In genomic region chr10:40446630-40447029, GRCm38 (mm10) we compare ENCODE assay signal across 13 mouse cellular contexts.
DNase-seq lines count a peak whose midpoint lies in the region; ATAC-seq and TF ChIP-seq lines count a peak whose summit lies in the region.
"Had no signal": no experiment of that assay in that cellular context is flagged by ENCODE, and none has a peak within 500 bp of the region (broad histone marks: within the 10 kb centered on the region; RNA-seq: fewer than 3 reads in every experiment).

No protein-coding gene starts in this region.

- no peak for TF ChIP-seq EP300 in stomach, postnatal 0 days (optimal IDR thresholded peaks at IDR 0.05)

- H3K4me3 ChIP-seq in hindbrain, embryonic 15.5 days, result no peak overlapping the region
- no peak overlapping the region for H3K4me3 ChIP-seq in hindbrain, embryonic 10.5 days
- no peak overlapping the region for H3K4me3 ChIP-seq in stomach, embryonic 16.5 days (replicated peaks; ENCODE audit: low read length)
- no peak overlapping the region for H3K4me3 ChIP-seq in stomach, postnatal 0 days (ENCODE audit: low read depth, low read length)
- H3K4me3 ChIP-seq in hindbrain, embryonic 16.5 days (ENCODE audit: low read length), result no peak overlapping the region
- H3K4me3 ChIP-seq: embryonic facial prominence, embryonic 12.5 days; heart, embryonic 12.5 days; stomach, embryonic 15.5 days had no signal

- no peak overlapping the region for H3K4me2 ChIP-seq in hindbrain, embryonic 15.5 days
- H3K4me2 ChIP-seq in stomach, embryonic 16.5 days (ENCODE audit: low read depth, low read length), result no peak overlapping the region
- no peak overlapping the region for H3K4me2 ChIP-seq in stomach, postnatal 0 days (replicated peaks; ENCODE audit: low read depth)
- no peak overlapping the region for H3K4me2 ChIP-seq in hindbrain, embryonic 16.5 days (ENCODE audit: low read length)
- H3K4me2 ChIP-seq: embryonic facial prominence, embryonic 12.5 days; heart, embryonic 12.5 days; stomach, embryonic 15.5 days had no signal

- no peak for DNase-seq in hindbrain, embryonic 10.5 days (ENCODE audit: low spot score)
- no peak for DNase-seq in stomach, postnatal 0 days (ENCODE audit: low spot score)
- DNase-seq in lung, postnatal 25 days (ENCODE audit: low spot score), result no peak
- DNase-seq: kidney, adult 2 months; lung, postnatal 14 days; right cerebral cortex, postnatal 14 days had no signal

- no peak for ATAC-seq in hindbrain, embryonic 15.5 days (ENCODE audit: low FRiP score, low read depth)
- ATAC-seq in stomach, embryonic 16.5 days (ENCODE audit: insufficient read depth, low FRiP score), result no peak
- ATAC-seq in stomach, postnatal 0 days (ENCODE audit: low FRiP score, low TSS enrichment), result no peak
- ATAC-seq in hindbrain, embryonic 16.5 days, result peak; percentile 80
- no peak for ATAC-seq in megakaryocyte-erythroid progenitor cell, adult 5-6 weeks (replicated peaks; ENCODE audit: low FRiP score, low TSS enrichment, poor library complexity, severe bottlenecking)

- no peaks in the 10 kb centered on the region for H3K27me3 ChIP-seq in hindbrain, embryonic 15.5 days
- H3K27me3 ChIP-seq in hindbrain, embryonic 10.5 days (ENCODE audit: insufficient read depth, poor library complexity, severe bottlenecking), result no peaks in the 10 kb centered on the region
- no peaks in the 10 kb centered on the region for H3K27me3 ChIP-seq in stomach, embryonic 16.5 days (ENCODE audit: control insufficient read depth, insufficient read depth, low read length)
- no peaks in the 10 kb centered on the region for H3K27me3 ChIP-seq in stomach, postnatal 0 days (ENCODE audit: control insufficient read depth, insufficient read depth, low read length)
- no peaks in the 10 kb centered on the region for H3K27me3 ChIP-seq in hindbrain, embryonic 16.5 days (replicated peaks; ENCODE audit: control insufficient read depth, insufficient read depth, low read length)
- H3K27me3 ChIP-seq: embryonic facial prominence, embryonic 12.5 days; heart, embryonic 12.5 days; stomach, embryonic 15.5 days had no signal

- H3K9me3 ChIP-seq in hindbrain, embryonic 15.5 days, result no peaks in the 10 kb centered on the region
- H3K9me3 ChIP-seq in hindbrain, embryonic 10.5 days, result 0 out of 2 replicates have a peak, but pooled peaks cover 3% of the 10 kb centered on the region
- H3K9me3 ChIP-seq in stomach, embryonic 16.5 days (replicated peaks; ENCODE audit: control insufficient read depth, low read length), result no peaks in the 10 kb centered on the region
- no peaks in the 10 kb centered on the region for H3K9me3 ChIP-seq in stomach, postnatal 0 days (ENCODE audit: control insufficient read depth, low read length)
- no peaks in the 10 kb centered on the region for H3K9me3 ChIP-seq in hindbrain, embryonic 16.5 days (ENCODE audit: control insufficient read depth, low read length)
- H3K9me3 ChIP-seq: embryonic facial prominence, embryonic 12.5 days; heart, embryonic 12.5 days; stomach, embryonic 15.5 days had no signal

- peaks cover 35% of the 10 kb centered on the region for H3K4me1 ChIP-seq in hindbrain, embryonic 15.5 days (replicated peaks)
- peaks cover 55% of the 10 kb centered on the region for H3K4me1 ChIP-seq in hindbrain, embryonic 10.5 days (replicated peaks)
- no peaks in the 10 kb centered on the region for H3K4me1 ChIP-seq in stomach, embryonic 16.5 days (ENCODE audit: control insufficient read depth, insufficient read depth, low read length)
- H3K4me1 ChIP-seq in stomach, postnatal 0 days (replicated peaks; ENCODE audit: control insufficient read depth, insufficient read depth), result 0 out of 2 replicates have a peak, but pooled peaks cover 4% of the 10 kb centered on the region
- H3K4me1 ChIP-seq in hindbrain, embryonic 16.5 days (ENCODE audit: control insufficient read depth, insufficient read depth, low read depth, low read length), result peaks cover 16% of the 10 kb centered on the region

- 23% methylated on average over 3 of the region's 3 CpGs for WGBS in hindbrain, embryonic 15.5 days
- 43% methylated on average over 3 of the region's 3 CpGs for WGBS in hindbrain, embryonic 10.5 days
- WGBS in stomach, embryonic 16.5 days, result 65% methylated on average over 3 of the region's 3 CpGs
- 69% methylated on average over 3 of the region's 3 CpGs for WGBS in stomach, postnatal 0 days
- 21% methylated on average over 3 of the region's 3 CpGs for whole genome bisulfite sequencing in hindbrain, embryonic 16.5 days

- H3K9ac ChIP-seq in hindbrain, embryonic 15.5 days, result no peak overlapping the region
- H3K9ac ChIP-seq in stomach, embryonic 16.5 days (ENCODE audit: low read length), result no peak overlapping the region
- no peak overlapping the region for H3K9ac ChIP-seq in stomach, postnatal 0 days (ENCODE audit: low read length)
- no peak overlapping the region for H3K9ac ChIP-seq in hindbrain, embryonic 16.5 days (ENCODE audit: low read depth, low read length)
- H3K9ac ChIP-seq: embryonic facial prominence, embryonic 12.5 days; heart, embryonic 12.5 days; stomach, embryonic 15.5 days had no signal

- H3K36me3 ChIP-seq in hindbrain, embryonic 15.5 days, result no peaks in the 10 kb centered on the region
- 0 out of 2 replicates have a peak, but pooled peaks cover 4% of the 10 kb centered on the region for H3K36me3 ChIP-seq in hindbrain, embryonic 10.5 days
- H3K36me3 ChIP-seq in stomach, embryonic 16.5 days (ENCODE audit: control insufficient read depth, insufficient read depth, low read length), result no peaks in the 10 kb centered on the region
- H3K36me3 ChIP-seq in stomach, postnatal 0 days (ENCODE audit: control insufficient read depth, insufficient read depth, low read length), result no peaks in the 10 kb centered on the region
- H3K36me3 ChIP-seq in hindbrain, embryonic 16.5 days (ENCODE audit: control insufficient read depth, insufficient read depth, low read length), result no peaks in the 10 kb centered on the region
- H3K36me3 ChIP-seq: embryonic facial prominence, embryonic 12.5 days; heart, embryonic 12.5 days had no signal

- 0 out of 2 replicates have a peak overlapping the region, but pooled peaks have one; percentile 34 for H3K27ac ChIP-seq in hindbrain, embryonic 15.5 days (replicated peaks)
- no peak overlapping the region for H3K27ac ChIP-seq in hindbrain, embryonic 10.5 days
- H3K27ac ChIP-seq in stomach, embryonic 16.5 days (ENCODE audit: low read length), result peak overlapping the region; percentile 13; the same call in 1 of the 2 replicates
- H3K27ac ChIP-seq in stomach, postnatal 0 days (replicated peaks), result no peak overlapping the region
- no peak overlapping the region for H3K27ac ChIP-seq in hindbrain, embryonic 16.5 days (ENCODE audit: low read depth, low read length)

- no peak for TF ChIP-seq CTCF in stomach, postnatal 0 days (IDR thresholded peaks at IDR 0.05; ENCODE audit: low read depth)

Comparison
In these comparisons a context has a peak if more than half of its experiments do, and no peak if none do; other contexts are left out.
1. H3K27ac ChIP-seq: peak in hindbrain, embryonic 15.5 days (single experiment) and stomach, embryonic 16.5 days (single experiment); none in hindbrain, embryonic 10.5 days (single experiment), stomach, postnatal 0 days (single experiment) and hindbrain, embryonic 16.5 days (single experiment).